21 mouse cellular contexts compared by ENCODE assay signal in the genomic region with DNA sequence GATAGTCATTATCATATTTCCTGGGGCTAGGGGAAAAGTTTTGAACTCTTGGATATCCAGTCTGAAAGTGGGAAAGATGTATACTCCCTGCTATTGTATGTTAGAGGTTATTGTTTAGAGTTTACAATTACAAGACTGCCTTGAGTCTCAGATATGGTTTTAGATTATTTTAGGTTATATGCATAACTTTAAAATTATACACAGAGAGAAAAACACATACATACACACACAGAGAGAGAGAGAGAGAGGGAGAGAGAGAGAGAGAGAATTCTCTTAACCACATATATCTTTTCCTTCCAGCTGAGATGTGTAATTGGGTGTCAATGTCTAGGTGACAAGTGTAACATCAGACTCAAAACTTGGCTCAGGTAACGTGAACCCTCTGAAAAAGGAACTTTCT. TPM values are rescaled to one million over a fixed set of nuclear protein-coding genes. Genes with fewer than 3 reads are reported as not detected.
DNase-seq lines count a peak whose midpoint lies in the region; ATAC-seq and TF ChIP-seq lines count a peak whose summit lies in the region.
"Had no signal": no experiment of that assay in that cellular context is flagged by ENCODE, and none has a peak within 500 bp of the region (broad histone marks: within the 10 kb centered on the region; RNA-seq: fewer than 3 reads in every experiment).

A gene (plus strand): TSS at position 301 of the 400 bp plus-strand sequence.

- H3K4me2 ChIP-seq in midbrain, embryonic 11.5 days, result no peak within 1 kb of the TSS
- H3K4me2 ChIP-seq in midbrain, embryonic 16.5 days (ENCODE audit: low read length), result no peak within 1 kb of the TSS

- no peak within 1 kb of the TSS for H3K9ac ChIP-seq in midbrain, embryonic 11.5 days (ENCODE audit: low read length)
- H3K9ac ChIP-seq in midbrain, embryonic 16.5 days (ENCODE audit: low read depth, low read length), result no peak within 1 kb of the TSS

- TF ChIP-seq POLR2A in testis, adult 2 months (IDR thresholded peaks at IDR 0.05; ENCODE audit: control insufficient read depth, low read depth, low read length), result no peak

- no peaks in the 10 kb centered on the region for H3K27me3 ChIP-seq in midbrain, embryonic 11.5 days (ENCODE audit: control insufficient read depth, insufficient read depth, low read length)
- no peaks in the 10 kb centered on the region for H3K27me3 ChIP-seq in midbrain, embryonic 16.5 days (ENCODE audit: control insufficient read depth, insufficient read depth, low read depth, low read length)
- H3K27me3 ChIP-seq in testis, adult 2 months (ENCODE audit: control insufficient read depth, insufficient read depth, low read length), result no peaks in the 10 kb centered on the region
- H3K27me3 ChIP-seq: CH12.LX, Patski had no signal

- no peaks in the 10 kb centered on the region for H3K4me1 ChIP-seq in midbrain, embryonic 11.5 days (ENCODE audit: control insufficient read depth, insufficient read depth, low read length)
- no peaks in the 10 kb centered on the region for H3K4me1 ChIP-seq in midbrain, embryonic 16.5 days (ENCODE audit: control insufficient read depth, insufficient read depth, low read length)
- no peaks in the 10 kb centered on the region for H3K4me1 ChIP-seq in testis, adult 2 months (ENCODE audit: control insufficient read depth, insufficient read depth, low read length)

- H3K4me3 ChIP-seq in midbrain, embryonic 11.5 days (ENCODE audit: low read depth, low read length), result no peak within 1 kb of the TSS
- no peak within 1 kb of the TSS for H3K4me3 ChIP-seq in midbrain, embryonic 16.5 days (ENCODE audit: low read depth, low read length)
- peak within 1 kb of the TSS; percentile 84; the same call in 1 of the 2 replicates for H3K4me3 ChIP-seq in testis, adult 2 months (ENCODE audit: control insufficient read depth, low read depth, low read length)

- H3K9me3 ChIP-seq in midbrain, embryonic 11.5 days (ENCODE audit: control insufficient read depth, low read length), result no peaks in the 10 kb centered on the region
- H3K9me3 ChIP-seq in midbrain, embryonic 16.5 days (replicated peaks; ENCODE audit: control insufficient read depth, low read length, poor library complexity, severe bottlenecking), result no peaks in the 10 kb centered on the region
- H3K9me3 ChIP-seq: G1E had no signal

- no peak for TF ChIP-seq CTCF in testis, adult 2 months (IDR thresholded peaks at IDR 0.05; ENCODE audit: control insufficient read depth, insufficient read depth, insufficient replicate concordance, low read depth, low read length)

- peak; percentile 4 for DNase-seq in midbrain, embryonic 11.5 days (ENCODE audit: low spot score, missing footprints)
- DNase-seq in testis, postnatal 14 days (ENCODE audit: low spot score), result no peak
- DNase-seq: adrenal gland, adult 2 months; adrenal gland, adult 8-10 months; adrenal gland, postnatal 10 days; adrenal gland, postnatal 14 days; adrenal gland, postnatal 25 days; adrenal gland, postnatal 36 days; B cell, adult 2 months; cerebellum, adult 11 months; cerebellum, adult 11-12 months; cerebellum, adult 18-20 months had no signal

- ATAC-seq in midbrain, embryonic 11.5 days (ENCODE audit: low FRiP score), result no peak
- ATAC-seq in midbrain, embryonic 16.5 days, result no peak
- ATAC-seq: activated CD4-positive, CD25-positive, alpha-beta regulatory T cell, adult 4 months; CD4-positive, CD25-positive, alpha-beta regulatory T cell, adult 4 months; Patski had no signal

- 48% methylated on average over 1 of the region's 1 CpGs for WGBS in midbrain, embryonic 11.5 days
- 44% methylated on average over 1 of the region's 1 CpGs for WGBS in midbrain, embryonic 16.5 days

- H3K36me3 ChIP-seq in midbrain, embryonic 11.5 days (ENCODE audit: control insufficient read depth, insufficient read depth, low read length), result no peaks in the 10 kb centered on the region
- H3K36me3 ChIP-seq in midbrain, embryonic 16.5 days (ENCODE audit: control insufficient read depth, insufficient read depth, low read length), result no peaks in the 10 kb centered on the region
- no peaks in the 10 kb centered on the region; the same call in 1 of the 2 replicates for H3K36me3 ChIP-seq in testis, adult 2 months (ENCODE audit: control insufficient read depth, insufficient read depth, low read length)

- no peak within 1 kb of the TSS for H3K27ac ChIP-seq in midbrain, embryonic 11.5 days (ENCODE audit: low read depth, low read length)
- no peak within 1 kb of the TSS for H3K27ac ChIP-seq in midbrain, embryonic 16.5 days (ENCODE audit: low read length)
- no peak within 1 kb of the TSS for H3K27ac ChIP-seq in testis, adult 2 months (ENCODE audit: control insufficient read depth, insufficient read depth, low read depth, low read length)

RNA-seq across cellular contexts. Expression of the gene that starts here (rescaled TPM):
- polyA plus RNA-seq in midbrain, embryonic 11.5 days (2014; fragmentation: Nextera tagmentation; extraction: Ambion mirVana), result 0.29 TPM in 1 of 2 replicates, not detected in the other
- not detected in 2 replicates for polyA plus RNA-seq in midbrain, embryonic 16.5 days (2015; fragmentation: Nextera tagmentation; extraction: Ambion mirVana)
- polyA plus RNA-seq in testis, adult 2 months (2012; rRNA removed), result 176 and 188 TPM in 2 replicates
- polyA plus RNA-seq: activated CD4-positive, CD25-positive, alpha-beta regulatory T cell, adult 4 months; adrenal gland, adult 2 months; brain, embryonic 14.5 days; C2C12; CD4-positive, CD25-positive, alpha-beta regulatory T cell, adult 4 months; G1E; Patski had no signal

Comparison
In these comparisons a context has a peak if more than half of its experiments do, and no peak if none do; other contexts are left out.
1. RNA of the gene that starts here (polyA plus RNA-seq): 176 to 188 TPM in testis, adult 2 months; 0.29 TPM in midbrain, embryonic 11.5 days and not detected in midbrain, embryonic 16.5 days; every median in the first group is over 100 times any median in the second.
2. Peak in DNase-seq in midbrain, embryonic 11.5 days; RNA of the gene not detected or under 1 TPM.